Mouse (Mus musculus) cerebellum, adult 18-20 months (tissue): ENCODE measurements at regions not wholly inside any gene's neighbourhood (a gene's known extent, or its start where the extent isn't known, plus 50 kb on each side); places are given as distances from the start of the nearest gene placed in this dataset.

Experiments used
- DNase-seq, 2 experiments: peaks; one replicate each; pipeline ENCODE4 v3.0.0; 2021

DNA sequence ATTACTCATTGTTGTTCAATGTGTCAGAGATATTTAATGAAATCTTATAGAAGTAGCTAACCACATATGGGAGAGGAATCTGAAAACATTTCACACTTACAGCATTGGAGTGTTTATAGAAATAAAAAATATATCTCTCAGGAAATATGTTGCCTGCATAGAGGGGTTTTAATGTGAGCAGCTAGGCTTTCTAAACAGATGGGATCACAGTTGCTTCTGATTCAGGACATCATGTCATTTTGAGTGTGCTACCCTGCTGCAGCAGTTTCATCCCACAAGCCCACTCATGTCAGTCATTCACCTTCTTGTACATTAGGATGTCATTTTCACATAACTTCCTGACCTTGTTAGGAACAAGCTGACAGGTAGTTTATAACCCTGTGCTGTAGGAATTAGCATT, 1973.4 kb downstream of the Olfm4 start:
- DNase-seq = no peak

- peak; percentile 80 to 85 for DNase-seq
Measured at GRCm38 (mm10) chr14:81987806-81988205, 2003.9 kb downstream of the Olfm4 start.

- peak; percentile 3 to 8 for DNase-seq
Measured at GRCm38 (mm10) chr14:81988396-81988795, 2004.5 kb downstream of the Olfm4 start.

- no peak for DNase-seq
Measured at GRCm38 (mm10) chr14:82002790-82003189, 2018.9 kb downstream of the Olfm4 start.

- no peak for DNase-seq
Measured at GRCm38 (mm10) chr14:82014726-82015125, 2030.8 kb downstream of the Olfm4 start.
